Mouse (Mus musculus): ENCODE results near the gene Parp4. TPM values are rescaled to one million over a fixed set of nuclear protein-coding genes. Genes with fewer than 3 reads are reported as not detected.

Parp4 gene
- 1 to 10 TPM; 5.8 TPM for total RNA-seq (2021)
- long read RNA-seq, partial matches to known transcripts, result 2 of 3 reads
- long read RNA-seq, other reads (novel, unspliced or antisense), result 1 of 3 reads

DNA sequence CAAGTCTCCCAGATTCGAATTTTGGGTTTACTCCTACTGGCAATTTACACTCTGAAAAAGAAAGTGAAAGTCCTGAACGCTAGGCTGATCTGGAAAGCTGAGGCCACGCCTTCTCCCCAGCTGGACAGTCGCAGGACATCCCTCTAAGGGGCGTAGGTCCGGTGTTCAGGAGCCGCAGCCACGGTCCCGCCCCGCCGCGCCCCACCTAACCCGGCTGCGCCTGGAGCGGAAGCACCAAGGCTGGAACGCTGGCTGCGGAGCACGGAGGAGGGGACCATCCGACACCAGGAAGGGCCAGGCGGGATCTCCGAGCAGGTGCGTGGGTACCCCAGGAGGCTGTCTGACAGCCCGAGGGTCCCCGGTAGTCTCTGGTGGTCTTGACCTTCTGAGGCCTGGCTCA is at the start of gene Parp4, which contains the start of gene Cenpj:
Gene Parp4 (plus strand): TSS at position 204 of the 400 bp plus-strand sequence.
Gene Cenpj (minus strand): TSS at position 10 of the 400 bp plus-strand sequence.
- DNase-seq (ENCODE audit: low spot score in 2 of 2), result peak; percentile 11 to 47

DNA sequence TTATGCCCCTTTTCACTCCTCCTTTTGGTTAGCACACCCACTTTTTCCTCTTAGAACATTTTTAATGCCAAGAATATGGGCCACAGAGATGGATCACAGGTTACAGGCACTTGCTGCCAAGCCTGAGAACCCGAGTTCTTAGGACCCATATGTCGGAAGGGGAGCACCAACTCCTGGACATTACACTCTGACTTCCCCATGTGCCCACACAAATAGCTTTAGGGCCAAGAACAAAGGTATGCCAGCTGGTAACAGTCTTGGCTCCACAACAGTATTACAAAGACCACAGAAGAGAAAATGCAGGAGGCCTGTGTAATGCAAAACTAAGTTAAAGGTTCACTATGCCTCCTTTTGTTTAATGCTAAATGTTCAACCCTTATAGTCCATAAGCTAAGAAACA is 44.6 kb upstream of the Parp4 start:
- no peak for DNase-seq (ENCODE audit: low spot score in 2 of 2)

DNA sequence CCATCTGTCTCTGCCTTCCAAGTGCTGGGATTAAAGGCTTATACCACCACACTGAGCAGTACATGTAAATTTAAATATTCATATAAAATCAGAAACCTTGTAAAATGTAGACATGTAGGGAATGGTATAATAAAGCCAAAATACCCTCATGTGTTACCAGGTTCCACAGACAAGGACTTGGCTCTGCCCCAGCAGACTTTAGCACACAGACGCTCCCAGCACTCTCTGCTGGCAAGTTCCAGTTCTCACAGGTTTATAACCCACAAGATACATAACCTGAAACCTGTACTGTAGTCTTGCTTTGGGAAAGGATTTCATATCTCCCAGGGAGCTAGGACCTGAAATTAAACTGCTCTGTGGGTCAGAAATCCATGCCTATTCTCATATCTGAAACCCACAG is 30.5 kb upstream of the Parp4 start:
- DNase-seq (ENCODE audit: low spot score in 2 of 2), result no peak

DNA sequence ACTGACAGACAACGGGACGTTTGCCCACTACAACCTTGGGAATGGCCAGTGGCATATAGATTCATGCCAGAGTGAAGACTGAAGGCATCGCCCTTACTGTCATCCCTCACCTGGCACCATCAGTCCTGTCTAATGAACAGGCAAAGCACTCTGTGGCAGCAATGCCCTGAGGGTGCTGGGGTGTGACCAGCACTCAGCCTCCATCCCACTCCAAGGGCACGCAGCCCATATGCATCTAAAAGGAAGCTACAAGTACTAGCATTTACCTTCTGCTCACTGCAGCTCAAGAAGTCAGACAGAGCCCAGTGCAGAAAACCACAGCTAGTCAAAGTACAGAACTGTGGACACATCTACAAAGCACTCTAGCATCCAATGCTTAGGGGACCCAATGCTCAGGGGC is 29.9 kb upstream of the Parp4 start:
- DNase-seq (ENCODE audit: low spot score in 2 of 2), result no peak

DNA sequence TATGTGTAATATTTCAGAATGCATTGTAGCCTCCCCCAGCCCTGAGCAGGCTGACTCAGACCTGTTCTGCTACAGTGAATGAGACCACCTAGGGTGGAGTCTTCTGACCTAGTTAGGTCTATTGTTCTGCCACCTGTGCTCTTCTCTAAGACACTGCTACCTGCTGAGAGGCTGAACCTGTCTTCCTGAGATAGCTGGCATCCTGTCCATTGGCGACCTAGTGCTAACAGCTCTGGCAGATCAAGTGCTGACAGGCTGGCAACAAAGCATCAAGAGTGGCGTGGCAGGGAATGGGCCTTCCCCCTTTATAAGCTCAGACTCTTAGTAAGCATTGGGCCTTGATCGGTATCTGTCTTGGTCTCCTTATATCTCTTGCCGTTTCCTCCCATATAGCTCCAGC is 24.5 kb upstream of the Parp4 start:
- DNase-seq (ENCODE audit: low spot score in 2 of 2), result no peak

DNA sequence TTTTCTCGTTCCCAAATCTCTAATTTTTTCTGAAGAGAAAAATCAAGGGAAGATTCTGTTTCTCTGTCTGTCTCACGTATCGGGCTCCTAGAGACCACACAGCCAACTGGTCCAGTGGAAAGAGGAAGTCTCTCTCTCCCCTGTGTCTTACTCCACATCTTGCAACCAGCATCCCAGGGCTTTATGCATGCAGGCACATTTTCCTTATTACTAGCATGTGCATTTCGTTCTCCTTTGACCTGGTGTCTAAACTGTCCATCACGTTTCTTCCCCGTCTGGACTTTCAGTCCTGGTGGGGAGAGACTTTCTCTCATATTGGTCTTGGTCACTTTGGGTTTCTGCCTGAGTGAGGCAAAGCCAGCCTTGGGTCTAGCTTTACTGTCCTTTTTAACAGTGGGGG is 22.5 kb upstream of the Parp4 start:
- no peak for DNase-seq (ENCODE audit: low spot score in 2 of 2)

DNA sequence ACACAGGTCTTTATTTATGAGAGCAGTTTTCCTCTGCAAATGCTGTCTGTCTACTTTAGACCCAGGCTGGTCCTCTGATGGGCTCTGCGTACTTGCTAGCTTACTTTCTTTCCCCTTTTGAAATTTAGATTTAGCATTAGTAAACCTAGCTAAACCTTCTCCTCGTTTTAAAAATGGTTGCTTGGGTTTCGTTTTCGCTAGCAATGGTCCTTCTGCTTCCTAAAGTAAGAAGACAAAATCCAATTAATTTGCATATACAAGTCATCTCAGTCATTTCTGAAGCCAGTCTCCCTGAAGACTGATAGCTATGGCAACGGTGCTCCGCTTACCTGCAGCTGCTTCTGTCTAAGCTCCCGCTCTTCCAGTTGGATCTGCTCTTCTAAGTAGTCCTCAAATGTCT is 22.1 kb upstream of the Parp4 start:
- no peak for DNase-seq (ENCODE audit: low spot score in 2 of 2)

DNA sequence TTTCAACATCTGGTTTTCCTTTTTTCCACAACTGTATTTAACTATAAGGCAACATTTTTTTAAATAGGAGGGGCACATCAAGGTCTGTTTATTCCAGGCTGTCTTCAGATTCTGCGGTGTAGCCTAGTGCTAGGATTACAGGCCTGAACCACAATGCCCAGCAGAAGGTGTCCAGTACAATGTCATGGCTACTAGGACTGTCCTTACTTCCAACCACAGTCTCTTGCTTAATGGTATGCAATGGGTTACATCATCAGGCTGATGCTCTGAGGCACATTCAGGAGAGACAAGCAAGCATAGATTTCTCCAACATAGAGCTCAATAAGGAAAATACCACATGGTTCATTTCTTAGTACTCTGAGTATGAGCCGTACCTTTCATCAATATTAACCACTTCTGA is 20.7 kb upstream of the Parp4 start:
- no peak for DNase-seq (ENCODE audit: low spot score in 2 of 2)

DNA sequence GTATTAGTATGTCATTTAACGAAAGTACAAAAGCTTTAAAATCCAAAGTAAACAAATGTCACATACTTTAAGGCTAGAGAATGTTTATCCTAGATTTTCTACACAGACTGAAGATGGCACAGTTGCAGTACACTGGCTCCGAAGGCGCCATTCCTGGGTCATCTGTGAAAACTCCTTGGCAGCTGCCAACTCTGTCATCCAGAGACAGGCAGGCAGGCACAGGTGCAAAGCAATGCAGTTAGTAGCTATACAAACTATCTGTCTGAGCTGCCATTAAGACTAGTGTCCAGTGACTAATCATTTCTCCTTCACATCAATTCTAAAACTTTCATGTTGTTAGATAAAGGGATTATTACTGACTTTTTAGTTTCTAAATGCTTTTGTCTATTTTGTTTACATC is 16.3 kb upstream of the Parp4 start:
- no peak for DNase-seq (ENCODE audit: low spot score in 2 of 2)

DNA sequence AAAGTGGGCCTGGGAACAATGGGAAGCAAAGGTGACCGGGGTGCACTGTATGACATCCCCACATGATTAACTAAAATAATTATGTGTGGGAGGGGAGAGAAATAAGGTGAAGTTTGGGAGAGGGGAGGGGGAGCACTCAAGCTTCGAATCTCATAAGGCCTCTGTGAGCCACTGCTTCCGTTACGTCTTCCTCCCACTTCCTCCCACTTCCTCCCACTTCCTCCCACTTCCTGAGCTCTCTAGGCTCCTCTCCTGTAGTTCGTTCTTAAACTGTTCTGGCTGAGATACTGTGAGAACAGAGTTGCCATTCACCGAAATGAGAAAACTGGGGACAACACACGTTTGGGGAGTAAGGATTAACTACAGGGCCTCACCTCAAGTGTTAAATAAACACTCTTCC is 7.9 kb upstream of the Parp4 start:
- no peak for DNase-seq (ENCODE audit: low spot score in 2 of 2)

DNA sequence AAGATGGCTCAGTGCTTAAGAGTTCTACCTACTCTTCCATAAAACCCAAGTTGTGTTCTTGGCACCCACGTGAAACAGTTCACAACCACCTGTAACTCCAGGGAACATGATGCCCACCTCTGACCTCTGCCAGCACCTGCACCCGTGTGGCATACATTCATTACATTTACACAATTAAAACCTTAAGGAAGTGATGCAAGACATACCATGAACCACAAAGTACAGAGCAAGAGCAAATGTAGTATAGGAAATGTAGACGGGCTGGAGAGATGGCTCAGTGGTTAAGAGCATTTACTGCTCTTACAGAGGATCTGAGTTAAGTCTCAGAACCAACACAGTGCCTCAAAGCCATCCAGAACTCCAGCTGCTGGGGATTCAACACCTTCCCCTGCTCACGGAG is 6.4 kb upstream of the Parp4 start:
- no peak for DNase-seq (ENCODE audit: low spot score in 2 of 2)

DNA sequence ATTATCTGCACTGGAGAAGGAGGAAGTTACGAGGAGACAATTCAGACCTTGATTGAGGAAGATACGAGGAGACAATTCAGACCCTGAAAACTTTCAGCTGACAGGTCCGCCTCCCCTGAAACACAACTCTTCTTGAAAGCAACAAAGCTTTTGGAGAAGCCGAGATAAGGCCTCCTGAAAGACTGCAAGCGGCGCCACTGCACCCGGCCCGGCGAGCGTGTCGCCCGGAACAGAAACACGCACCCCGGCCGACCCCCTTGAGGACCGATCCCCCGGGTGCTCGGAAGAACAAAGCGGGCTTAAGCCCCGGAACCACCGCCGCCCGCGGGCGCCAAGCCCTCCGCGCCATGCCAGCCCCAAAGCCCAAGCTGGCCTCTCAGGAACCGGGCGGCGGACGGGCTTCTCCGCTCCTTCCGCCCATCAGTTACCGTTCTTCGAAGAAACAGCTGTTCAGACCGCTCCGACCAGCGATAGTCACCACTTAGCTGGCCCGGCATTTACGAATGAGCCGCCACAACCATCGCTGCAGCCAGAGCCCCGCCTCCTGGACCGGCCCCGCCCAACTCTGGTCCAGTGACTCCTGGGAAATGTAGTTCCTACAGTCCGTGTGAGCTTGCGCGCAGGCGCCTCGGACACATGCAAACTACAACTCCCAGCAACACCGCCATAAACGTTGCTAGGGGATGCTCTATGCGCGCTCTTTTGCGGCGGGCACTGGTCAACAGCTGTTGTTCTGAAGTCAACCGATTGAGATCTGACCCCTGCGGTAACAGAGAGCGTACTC is 3.9 kb upstream of the Parp4 start:
- peak; percentile 92 to 98 for DNase-seq (ENCODE audit: low spot score in 2 of 2)

DNA sequence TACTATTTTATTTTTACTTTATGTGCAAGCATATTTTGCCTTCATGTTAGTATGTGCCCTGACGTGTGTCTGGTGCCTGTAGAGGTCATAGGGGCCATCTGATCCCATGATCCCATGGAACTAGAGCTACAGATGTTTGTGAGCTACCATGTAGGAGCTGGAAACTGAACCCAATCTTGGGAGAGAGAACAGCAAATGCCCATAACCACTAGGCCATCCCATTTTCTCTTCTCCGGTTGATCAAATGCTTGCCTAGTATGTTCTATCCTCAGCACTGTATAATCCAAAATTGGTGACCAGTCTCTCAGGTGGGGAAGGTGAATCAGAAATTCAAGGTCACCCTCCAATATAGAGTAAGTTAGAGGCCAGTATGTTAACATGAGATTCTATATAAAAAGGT is 2.9 kb upstream of the Parp4 start:
- DNase-seq (ENCODE audit: low spot score in 2 of 2), result no peak

DNA sequence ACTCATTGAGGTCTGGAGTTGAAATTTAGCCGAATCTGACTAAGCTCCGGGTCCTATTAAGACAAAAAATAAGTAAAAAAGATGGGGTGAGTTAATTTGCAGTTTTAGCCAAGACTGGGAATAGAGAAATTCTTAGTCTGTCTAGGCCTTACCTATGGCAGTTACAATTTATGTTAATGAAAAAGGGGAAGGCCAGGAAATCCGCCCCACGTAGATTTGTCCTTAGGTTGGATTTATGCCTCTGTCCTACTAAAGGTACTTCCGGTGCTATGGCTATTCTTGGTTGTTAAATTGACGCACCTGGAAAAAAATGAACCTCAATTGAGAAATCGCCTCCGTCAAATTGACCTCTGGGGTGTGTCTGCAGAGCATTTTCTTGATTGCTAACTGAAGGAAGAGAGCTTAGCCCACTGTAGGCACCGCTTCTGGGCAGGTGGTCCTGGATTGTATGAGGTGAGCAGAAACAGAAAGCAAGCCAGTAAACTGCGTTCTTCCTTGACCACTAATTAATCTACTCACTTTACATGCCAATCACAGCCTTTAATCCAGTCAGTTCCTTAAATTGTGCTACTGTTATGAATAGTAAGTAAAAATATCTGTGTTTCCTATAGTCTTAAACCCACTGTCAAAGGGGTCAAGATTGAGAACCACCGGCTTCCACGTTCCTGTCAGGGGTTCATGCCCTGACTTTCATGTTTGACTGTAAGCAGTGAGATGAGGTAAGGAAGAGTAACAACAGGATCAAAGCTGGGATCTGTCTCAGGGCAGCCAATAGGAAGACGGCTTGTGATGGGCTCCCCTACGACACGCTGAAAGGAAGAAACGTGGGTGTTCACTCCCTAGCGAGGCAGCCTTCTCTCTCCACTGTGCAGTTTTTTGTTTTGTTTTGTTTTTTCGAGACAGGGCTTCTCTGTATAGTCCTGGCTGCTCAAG is 816 bp downstream of the Parp4 start:
- DNase-seq (ENCODE audit: low spot score in 2 of 2), result no peak

DNA sequence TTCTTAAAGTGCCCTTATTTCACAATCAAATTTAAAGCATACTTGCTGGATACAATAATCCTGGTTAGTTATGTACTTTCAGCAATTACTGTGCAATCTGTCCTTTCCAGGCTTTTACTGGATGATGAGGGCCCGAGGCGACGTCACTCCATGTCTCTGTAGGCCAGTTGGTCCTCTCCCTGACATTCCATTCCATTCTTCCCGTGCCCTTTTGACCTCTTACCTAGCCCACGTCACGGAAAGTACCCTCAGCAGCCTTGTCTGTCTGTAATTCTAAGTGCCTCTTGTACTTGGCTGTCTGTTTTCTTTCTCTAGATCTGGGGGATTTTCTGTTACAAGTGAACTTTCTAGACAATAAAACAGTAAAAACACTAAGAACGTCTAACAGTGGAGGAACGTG is 3.6 kb downstream of the Parp4 start:
- DNase-seq (ENCODE audit: low spot score in 2 of 2), result no peak

DNA sequence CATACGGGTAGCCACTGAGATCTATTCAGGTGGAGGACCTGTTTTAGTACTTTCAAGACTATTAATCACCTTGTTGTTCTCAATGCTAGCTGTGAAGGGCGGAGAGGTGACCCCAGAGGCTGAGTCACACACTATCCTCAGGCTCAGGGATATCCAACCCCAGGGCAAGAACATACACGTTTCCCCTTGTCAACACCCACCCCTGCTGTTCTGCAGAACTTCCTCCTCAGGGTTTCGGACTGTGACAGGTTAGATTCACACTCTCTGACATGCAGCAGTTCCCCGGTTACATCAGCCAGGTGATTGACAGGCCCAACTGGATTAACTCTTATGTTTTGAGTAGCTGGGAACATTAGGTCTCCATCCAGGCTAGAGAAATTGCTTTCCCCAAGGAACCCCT is 5.7 kb downstream of the Parp4 start:
- DNase-seq (ENCODE audit: low spot score in 2 of 2), result no peak

DNA sequence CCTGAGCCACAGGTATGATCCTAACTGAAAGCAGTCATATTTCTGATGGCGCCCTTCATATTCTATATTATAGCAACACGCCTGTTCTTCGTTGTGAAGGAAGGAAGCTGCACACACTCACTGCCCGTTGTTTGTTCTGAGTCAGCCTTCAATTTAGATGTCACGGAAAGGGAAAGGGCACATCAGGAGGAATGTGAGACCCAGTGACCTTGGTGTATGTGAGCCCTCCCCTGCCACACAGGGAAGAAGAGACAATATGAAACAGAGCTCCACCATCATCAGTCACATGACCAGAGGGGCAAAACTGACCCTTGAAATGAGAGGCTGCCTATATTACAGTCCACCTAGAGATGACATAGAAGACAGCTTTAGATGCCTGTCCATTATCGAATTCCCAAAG is 6.9 kb downstream of the Parp4 start:
- DNase-seq (ENCODE audit: low spot score in 2 of 2), result no peak

DNA sequence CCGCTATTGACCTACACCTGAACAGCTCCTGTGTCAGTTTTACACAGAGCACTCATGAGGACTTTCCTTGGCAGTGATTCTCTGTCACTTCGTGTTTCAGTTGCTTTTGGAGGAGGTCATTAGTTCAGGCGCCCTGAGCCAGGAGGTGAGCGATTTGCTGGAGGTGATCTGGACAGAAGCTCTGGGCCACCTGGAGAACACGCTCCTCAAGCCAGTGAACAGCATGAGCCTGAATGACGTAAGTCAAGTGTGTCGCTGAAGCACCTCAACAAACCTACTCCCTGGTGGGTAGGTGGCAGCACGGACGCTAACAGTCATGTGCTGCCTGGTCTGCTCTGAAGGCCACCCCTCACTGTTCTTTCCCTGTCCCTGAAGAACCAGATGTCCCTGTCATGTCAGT is 16.8 kb downstream of the Parp4 start:
- DNase-seq (ENCODE audit: low spot score in 2 of 2), result no peak

DNA sequence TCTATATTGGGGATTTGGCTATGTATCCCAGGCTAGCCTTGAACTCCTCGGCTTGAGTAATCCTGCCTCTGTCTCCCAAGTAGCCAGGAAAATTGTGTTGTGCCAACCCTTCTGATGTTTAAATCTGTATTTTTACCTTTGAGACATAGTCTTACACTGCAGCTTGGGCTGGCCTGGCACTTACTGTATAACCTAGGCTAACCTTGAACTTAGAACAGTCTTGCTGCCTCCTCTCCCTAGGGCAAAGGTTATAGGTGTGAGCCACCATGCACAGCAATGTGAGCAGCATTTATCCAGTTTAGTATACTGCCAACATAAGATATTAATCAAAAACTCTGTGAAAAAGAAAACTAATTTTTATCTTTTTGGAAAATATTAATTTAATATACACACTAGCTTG is 19.4 kb downstream of the Parp4 start:
- no peak for DNase-seq (ENCODE audit: low spot score in 2 of 2)

DNA sequence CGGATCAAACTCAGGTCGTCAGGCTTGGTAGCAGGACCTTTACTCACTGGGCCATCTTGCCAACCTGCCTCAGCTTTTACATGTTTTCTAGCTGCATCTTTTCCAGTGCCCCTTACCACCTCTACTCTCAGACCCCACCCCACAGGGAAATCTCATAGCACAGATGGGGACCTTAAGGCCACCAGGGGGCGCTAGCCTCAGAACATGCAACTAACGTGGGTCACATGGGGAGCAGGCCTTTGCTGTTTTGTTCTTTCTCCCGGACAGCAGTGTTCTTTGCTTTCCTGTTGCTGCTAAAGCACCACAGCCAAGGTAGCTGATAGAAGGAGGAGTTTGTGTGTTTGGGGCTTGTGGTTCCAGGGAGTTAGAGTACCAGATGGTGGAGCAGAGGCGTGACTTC is 23.3 kb downstream of the Parp4 start:
- peak in 1 of 2 experiments; percentile 19 for DNase-seq (ENCODE audit: low spot score in 2 of 2)

DNA sequence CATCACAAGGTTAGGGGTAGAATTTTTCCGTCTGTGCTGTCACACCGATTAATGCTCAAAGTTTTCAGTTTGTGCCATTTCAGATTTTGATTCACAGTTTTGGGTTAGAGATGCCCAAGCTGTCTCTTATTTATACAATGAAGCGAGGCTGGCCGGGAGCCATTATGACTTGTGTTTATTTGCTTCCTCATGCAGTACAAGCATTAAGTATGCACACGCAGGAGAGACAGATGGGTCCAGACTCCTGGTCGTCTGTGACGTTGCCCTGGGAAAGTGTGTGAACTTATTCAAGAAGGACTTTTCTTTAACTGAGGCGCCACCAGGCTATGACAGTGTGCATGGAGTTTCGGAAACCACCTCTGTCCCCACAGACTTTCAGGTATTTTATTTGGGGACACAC is 26.6 kb downstream of the Parp4 start:
- peak in 1 of 2 experiments; percentile 27 for DNase-seq (ENCODE audit: low spot score in 2 of 2)

DNA sequence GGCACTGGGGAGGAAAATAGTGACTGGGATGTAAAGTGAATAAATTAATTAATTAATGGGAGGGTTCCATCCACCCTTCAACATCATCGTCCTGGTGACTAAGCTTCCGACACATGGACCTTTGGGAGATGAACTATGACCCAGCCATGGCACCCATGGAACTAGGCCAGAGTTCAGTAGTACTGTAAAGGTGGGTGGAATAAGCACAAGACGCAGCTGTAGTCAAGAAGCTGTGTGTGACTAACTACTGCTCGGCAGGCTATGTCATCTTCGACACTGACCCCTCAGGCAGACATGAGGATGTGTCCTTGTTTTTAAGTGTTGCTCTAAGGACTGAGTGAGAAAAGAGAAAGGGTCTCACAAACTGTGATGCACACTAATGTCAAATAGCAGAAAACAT is 29.0 kb downstream of the Parp4 start:
- DNase-seq (ENCODE audit: low spot score in 2 of 2), result no peak

Measured in layer of hippocampus, adult 18-20 months (tissue).